Mouse (Mus musculus) forebrain, embryonic 12.5 days (tissue): Measurements from ENCODE around the gene Stk17b. TPM values are rescaled to one million over a fixed set of nuclear protein-coding genes. Genes with fewer than 3 reads are reported as not detected.
"Not testable (repeated sequence)": the region's sequence is repeated elsewhere in the genome, so short reads cannot be mapped to it uniquely, and the experiment has no call there.

Experiments
- ATAC-seq: fragments of 200-750 bp; cut with Nextera tagmentation; 2 replicates; pipeline ENCODE4 v1.8.0; 2017; ENCODE audit warnings: moderate TSS enrichment; ENCODE audit not compliant: low FRiP score
- H3K27ac ChIP-seq: fragments of 300-500 bp; sonication (generic); 2 replicates; pipeline ENCODE4 v1.5.1; 2016; ENCODE audit warnings: mild to moderate bottlenecking
- H3K27me3 ChIP-seq: fragments of 300-500 bp; sonication (generic); 2 replicates; pipeline ENCODE4 v1.6.1; 2016; ENCODE audit warnings: mild to moderate bottlenecking
- H3K36me3 ChIP-seq: fragments of 300-500 bp; sonication (generic); replicated peaks from 2 replicates; pipeline ENCODE4 v1.6.1; 2016; ENCODE audit warnings: mild to moderate bottlenecking
- H3K4me1 ChIP-seq: fragments of 300-500 bp; sonication (generic); 2 replicates; pipeline ENCODE4 v1.6.1; 2016
- H3K4me2 ChIP-seq: fragments of 300-500 bp; sonication (generic); 2 replicates; pipeline ENCODE4 v1.6.1; 2016; ENCODE audit warnings: mild to moderate bottlenecking, moderate library complexity
- H3K4me3 ChIP-seq: fragments of 300-500 bp; sonication (generic); replicated peaks from 2 replicates; pipeline ENCODE4 v1.5.1; 2016; ENCODE audit warnings: mild to moderate bottlenecking
- H3K9ac ChIP-seq: fragments of 300-500 bp; sonication (generic); 2 replicates; pipeline ENCODE4 v1.6.1; 2016; ENCODE audit warnings: mild to moderate bottlenecking
- H3K9me3 ChIP-seq: fragments of 300-500 bp; sonication (generic); 2 replicates; pipeline ENCODE4 v1.6.1; 2016
- WGBS: fragments of 180-500 bp; shearing (Covaris S2); methylation state at CpG from one replicate; pipeline ENCODE4 v1.1.7; 2016; 5-methylcytosine and 5-hydroxymethylcytosine counted together
- polyA plus RNA-seq: library from polyadenylated mRNA; unstranded; fragments of >200 nt; fragmentation: Nextera tagmentation; extraction: Ambion mirVana; gene quantifications from 2 replicates; pipeline ENCODE4 v1.2.1, GENCODE M21; 2016

Stk17b gene
- polyA plus RNA-seq, 1 experiment from 2014 or later, result 12.3 TPM

GRCm38 (mm10) chr1:53746001-53746400 lies 39.0 kb downstream of the Stk17b start:
- Histone ChIP-seq H3K4me2 (no peak overlapping the region), H3K27me3 (peaks cover 18% of the 10 kb centered on the region), H3K4me3 (no peak overlapping the region), H3K9me3 (no peaks in the 10 kb centered on the region), H3K4me1 (0 out of 2 replicates have a peak, but pooled peaks cover 4% of the 10 kb centered on the region), H3K27ac (no peak overlapping the region), H3K9ac (no peak overlapping the region), H3K36me3 (no peaks in the 10 kb centered on the region)
- 55% methylated on average over 5 of the region's 5 CpGs for WGBS
- ATAC-seq, result no peak

GRCm38 (mm10) chr1:53741742-53742458 lies 43.1 kb downstream of the Stk17b start:
- Histone ChIP-seq H3K27me3 (peaks cover 32% of the 10 kb centered on the region), H3K9me3 (no peaks in the 10 kb centered on the region), H3K27ac (no peak overlapping the region), H3K4me2 (no peak overlapping the region), H3K9ac (no peak overlapping the region), H3K4me3 (no peak overlapping the region), H3K36me3 (no peaks in the 10 kb centered on the region), H3K4me1 (no peaks in the 10 kb centered on the region)
- 88% methylated on average over 3 of the region's 3 CpGs for WGBS
- ATAC-seq, result no peak

GRCm38 (mm10) chr1:53740777-53741336 lies 44.2 kb downstream of the Stk17b start:
- ATAC-seq, result peak; percentile 53; the same call in 1 of the 2 replicates
- H3K4me1 ChIP-seq, result no peaks in the 10 kb centered on the region
- no peak overlapping the region for H3K4me2 ChIP-seq
- H3K27me3 ChIP-seq, result peaks cover 36% of the 10 kb centered on the region
- H3K27ac ChIP-seq, result no peak overlapping the region
- WGBS, result 49% methylated on average over 4 of the region's 4 CpGs
- H3K36me3 ChIP-seq, result no peaks in the 10 kb centered on the region
- H3K4me3 ChIP-seq, result no peak overlapping the region
- H3K9me3 ChIP-seq, result no peaks in the 10 kb centered on the region
- H3K9ac ChIP-seq, result no peak overlapping the region

- H3K4me1 ChIP-seq, H3K36me3 ChIP-seq, H3K9me3 ChIP-seq, H3K4me3 ChIP-seq, H3K4me2 ChIP-seq, H3K27ac ChIP-seq, H3K9ac ChIP-seq: not testable (repeated sequence)
- 24% methylated on average over 4 of the region's 4 CpGs for whole genome bisulfite sequencing
- ATAC-seq, result peak; percentile 82; the same call in 1 of the 2 replicates
- peaks cover 33% of the 10 kb centered on the region for H3K27me3 ChIP-seq
Observed at GRCm38 (mm10) chr1:53740077-53740776, 44.8 kb downstream of the Stk17b start.

DNA sequence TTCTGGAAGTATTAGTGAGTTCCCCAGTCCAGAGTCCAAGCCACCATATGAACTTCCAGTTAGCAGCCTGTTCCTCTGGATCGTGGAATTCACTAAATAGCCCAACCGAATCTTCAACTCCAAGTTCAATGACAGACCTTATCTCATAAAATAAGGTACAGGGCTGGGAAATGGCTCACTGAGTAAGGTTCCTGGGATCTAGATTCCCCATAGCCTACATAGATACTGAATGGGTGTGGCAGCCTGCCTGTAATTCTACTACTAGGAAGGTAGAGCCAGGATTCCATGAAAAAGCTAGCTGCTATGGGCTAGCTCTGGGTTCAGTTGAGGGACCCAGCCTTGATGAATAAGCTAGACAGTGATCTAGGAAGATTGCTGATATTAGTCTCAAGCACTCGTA lies 48.4 kb downstream of the Stk17b start:
- H3K4me2 ChIP-seq, result no peak overlapping the region
- H3K4me1 ChIP-seq, result no peaks in the 10 kb centered on the region
- no peaks in the 10 kb centered on the region for H3K36me3 ChIP-seq
- no peak overlapping the region for H3K9ac ChIP-seq
- ATAC-seq, result no peak
- no peak overlapping the region for H3K4me3 ChIP-seq
- 96% methylated on average over 3 of the region's 3 CpGs for WGBS
- H3K9me3 ChIP-seq, result no peaks in the 10 kb centered on the region
- H3K27me3 ChIP-seq, result peaks cover 22% of the 10 kb centered on the region
- no peak overlapping the region for H3K27ac ChIP-seq

GRCm38 (mm10) chr1:53728489-53729225 lies 56.4 kb downstream of the Stk17b start:
- Histone ChIP-seq H3K27ac (no peak overlapping the region), H3K27me3 (no peaks in the 10 kb centered on the region), H3K4me2 (no peak overlapping the region), H3K4me1 (no peaks in the 10 kb centered on the region), H3K4me3 (no peak overlapping the region), H3K9ac (no peak overlapping the region), H3K9me3 (no peaks in the 10 kb centered on the region), H3K36me3 (no peaks in the 10 kb centered on the region)
- no peak for ATAC-seq
- WGBS, result 86% methylated on average over 5 of the region's 5 CpGs

GRCm38 (mm10) chr1:53726883-53727282 lies 58.1 kb downstream of the Stk17b start:
- H3K36me3 ChIP-seq, result no peaks in the 10 kb centered on the region
- H3K27me3 ChIP-seq, result no peaks in the 10 kb centered on the region
- no peak for ATAC-seq
- H3K9ac ChIP-seq, result no peak overlapping the region
- H3K4me3 ChIP-seq, result no peak overlapping the region
- 95% methylated on average over 2 of the region's 2 CpGs for WGBS
- H3K9me3 ChIP-seq, result no peaks in the 10 kb centered on the region
- H3K27ac ChIP-seq, result no peak overlapping the region
- H3K4me2 ChIP-seq, result no peak overlapping the region
- H3K4me1 ChIP-seq, result no peaks in the 10 kb centered on the region

GRCm38 (mm10) chr1:53721353-53721752 lies 63.7 kb downstream of the Stk17b start:
- no peak for ATAC-seq
- no peak overlapping the region for H3K4me2 ChIP-seq
- no peaks in the 10 kb centered on the region for H3K36me3 ChIP-seq
- H3K4me3 ChIP-seq, result no peak overlapping the region
- no peaks in the 10 kb centered on the region for H3K4me1 ChIP-seq
- H3K9ac ChIP-seq, result no peak overlapping the region
- H3K27me3 ChIP-seq, result no peaks in the 10 kb centered on the region
- H3K9me3 ChIP-seq, result no peaks in the 10 kb centered on the region
- no peak overlapping the region for H3K27ac ChIP-seq

GRCm38 (mm10) chr1:53720601-53721351 lies 64.2 kb downstream of the Stk17b start:
- no peak overlapping the region for H3K9ac ChIP-seq
- ATAC-seq, result no peak
- no peaks in the 10 kb centered on the region for H3K9me3 ChIP-seq
- WGBS, result 91% methylated on average over 5 of the region's 5 CpGs
- no peaks in the 10 kb centered on the region for H3K4me1 ChIP-seq
- no peak overlapping the region for H3K4me2 ChIP-seq
- H3K27me3 ChIP-seq, result no peaks in the 10 kb centered on the region
- no peaks in the 10 kb centered on the region for H3K36me3 ChIP-seq
- H3K27ac ChIP-seq, result no peak overlapping the region
- no peak overlapping the region for H3K4me3 ChIP-seq

GRCm38 (mm10) chr1:53715966-53716515 lies 69.0 kb downstream of the Stk17b start:
- ATAC-seq, result no peak
- H3K9me3 ChIP-seq, result no peaks in the 10 kb centered on the region
- no peak overlapping the region for H3K4me3 ChIP-seq
- H3K4me2 ChIP-seq, result no peak overlapping the region
- H3K27me3 ChIP-seq, result no peaks in the 10 kb centered on the region
- H3K4me1 ChIP-seq, result no peaks in the 10 kb centered on the region
- WGBS, result 84% methylated on average over 1 of the region's 1 CpGs
- no peak overlapping the region for H3K27ac ChIP-seq
- H3K36me3 ChIP-seq, result no peaks in the 10 kb centered on the region
- H3K9ac ChIP-seq, result no peak overlapping the region

- ATAC-seq, result no peak
- 3% methylated on average over 4 of the region's 4 CpGs for WGBS
- no peak overlapping the region for H3K9ac ChIP-seq
Observed at GRCm38 (mm10) chr1:53715446-53715845, 69.6 kb downstream of the Stk17b start.

More at GRCm38 (mm10) chr1:53715446-53715845, 69.6 kb downstream of the Stk17b start:
- Histone ChIP-seq H3K27me3 (no peaks in the 10 kb centered on the region), H3K4me3 (no peak overlapping the region), H3K4me1 (no peaks in the 10 kb centered on the region), H3K36me3 (no peaks in the 10 kb centered on the region), H3K4me2 (no peak overlapping the region), H3K27ac (no peak overlapping the region), H3K9me3 (no peaks in the 10 kb centered on the region)
